Mouse (Mus musculus): ENCODE measurements around the gene Tmem132d. TPM values are rescaled to one million over a fixed set of nuclear protein-coding genes. Genes with fewer than 3 reads are reported as not detected.

The Tmem132d gene
- polyA plus RNA-seq, 1 experiment from 2014 or later: not detected

DNA sequence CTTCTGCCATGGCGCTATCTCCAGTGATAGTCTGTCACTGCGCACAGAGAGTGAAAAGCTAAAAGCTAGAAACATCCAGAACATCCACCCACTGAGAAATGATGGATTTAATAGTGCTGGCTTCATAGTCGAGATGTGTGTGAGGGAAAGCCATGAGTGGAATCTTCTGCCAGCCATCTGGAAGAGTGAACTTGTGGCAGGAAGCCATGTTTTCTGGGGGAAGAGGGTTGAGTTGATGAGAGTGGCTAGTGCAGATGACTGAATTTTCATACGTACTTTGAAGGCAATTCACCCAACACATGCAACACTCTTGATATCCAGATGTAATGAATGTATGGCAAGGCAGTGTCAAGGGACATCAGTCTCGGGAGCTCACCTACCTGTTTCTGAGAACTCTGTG is 342.3 kb downstream of the Tmem132d start:
- H3K36me3 ChIP-seq (ENCODE audit: control insufficient read depth, insufficient read depth, low read length): no peaks in the 10 kb centered on the region
- H3K4me3 ChIP-seq (ENCODE audit: low read depth, low read length): no peak overlapping the region
- ATAC-seq (replicated peaks; ENCODE audit: low FRiP score): no peak
- no peaks in the 10 kb centered on the region for H3K4me1 ChIP-seq (replicated peaks; ENCODE audit: control insufficient read depth, insufficient read depth, low read length)
- H3K4me2 ChIP-seq: no peak overlapping the region
- no peaks in the 10 kb centered on the region for H3K9me3 ChIP-seq (ENCODE audit: control insufficient read depth, low read length)
- DNase-seq (ENCODE audit: low spot score): no peak
- H3K27ac ChIP-seq (ENCODE audit: low read depth, low read length): no peak overlapping the region
- WGBS: 77% methylated on average over 5 of the region's 5 CpGs
- H3K9ac ChIP-seq (ENCODE audit: low read depth, low read length): no peak overlapping the region
- H3K27me3 ChIP-seq (replicated peaks; ENCODE audit: control insufficient read depth, insufficient read depth, low read length): no peaks in the 10 kb centered on the region

DNA sequence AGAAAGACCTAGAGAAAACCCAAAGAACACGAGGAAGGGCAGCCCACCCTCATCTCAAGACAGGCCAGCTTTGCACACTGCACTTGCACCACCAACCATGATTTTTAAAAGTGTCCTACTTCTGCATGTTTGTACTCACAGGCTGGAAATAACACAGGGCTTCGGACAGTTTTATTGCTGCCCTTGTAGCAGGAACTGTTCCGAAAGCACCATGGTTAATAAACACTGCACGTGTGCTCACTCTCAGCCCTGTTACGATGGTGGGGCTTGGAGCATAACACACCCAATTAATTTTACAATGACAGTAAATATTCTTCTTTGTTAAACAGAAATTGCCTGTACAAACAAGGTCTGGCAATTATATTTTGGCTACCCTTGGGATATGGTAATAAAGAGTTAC is 357.4 kb downstream of the Tmem132d start:
- no peaks in the 10 kb centered on the region for H3K9me3 ChIP-seq (ENCODE audit: control insufficient read depth, low read length)
- no peak for DNase-seq (ENCODE audit: low spot score)
- H3K27me3 ChIP-seq (replicated peaks; ENCODE audit: control insufficient read depth, insufficient read depth, low read length): no peaks in the 10 kb centered on the region
- H3K27ac ChIP-seq (ENCODE audit: low read depth, low read length): no peak overlapping the region
- no peaks in the 10 kb centered on the region for H3K4me1 ChIP-seq (replicated peaks; ENCODE audit: control insufficient read depth, insufficient read depth, low read length)
- no peak overlapping the region for H3K4me3 ChIP-seq (ENCODE audit: low read depth, low read length)
- WGBS: 74% methylated on average over 5 of the region's 5 CpGs
- H3K9ac ChIP-seq (ENCODE audit: low read depth, low read length): no peak overlapping the region
- ATAC-seq (replicated peaks; ENCODE audit: low FRiP score): no peak
- no peak overlapping the region for H3K4me2 ChIP-seq
- H3K36me3 ChIP-seq (ENCODE audit: control insufficient read depth, insufficient read depth, low read length): no peaks in the 10 kb centered on the region

DNA sequence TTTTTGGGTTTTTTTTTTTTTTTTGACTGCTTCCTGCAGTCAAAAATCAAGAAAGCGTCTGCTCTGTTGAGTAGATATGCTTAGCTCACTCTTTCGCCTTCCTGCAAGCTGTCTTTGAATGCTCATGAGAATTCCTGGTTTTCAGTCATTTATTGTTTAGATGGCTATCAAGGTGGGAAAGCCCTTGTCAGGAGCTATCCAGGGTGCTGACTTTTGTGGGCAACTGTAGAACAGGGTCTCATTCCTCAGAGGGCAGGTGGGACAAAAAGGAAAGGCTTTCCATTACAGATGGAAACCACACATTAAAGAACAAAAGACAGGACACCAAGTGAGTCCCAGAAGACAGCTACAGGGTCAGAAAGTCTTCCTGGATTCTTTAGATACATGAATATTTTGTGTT is 360.3 kb downstream of the Tmem132d start:
- DNase-seq (ENCODE audit: low spot score) (no peak), ATAC-seq (replicated peaks; ENCODE audit: low FRiP score) (no peak)
- H3K9me3 ChIP-seq (ENCODE audit: control insufficient read depth, low read length): no peaks in the 10 kb centered on the region
- WGBS: 64% methylated on average over 2 of the region's 2 CpGs
- H3K27me3 ChIP-seq (replicated peaks; ENCODE audit: control insufficient read depth, insufficient read depth, low read length): no peaks in the 10 kb centered on the region
- no peak overlapping the region for H3K4me3 ChIP-seq (ENCODE audit: low read depth, low read length)
- no peaks in the 10 kb centered on the region for H3K36me3 ChIP-seq (ENCODE audit: control insufficient read depth, insufficient read depth, low read length)
- no peak overlapping the region for H3K27ac ChIP-seq (ENCODE audit: low read depth, low read length)
- no peak overlapping the region for H3K9ac ChIP-seq (ENCODE audit: low read depth, low read length)
- H3K4me2 ChIP-seq: no peak overlapping the region
- no peaks in the 10 kb centered on the region for H3K4me1 ChIP-seq (replicated peaks; ENCODE audit: control insufficient read depth, insufficient read depth, low read length)

DNA sequence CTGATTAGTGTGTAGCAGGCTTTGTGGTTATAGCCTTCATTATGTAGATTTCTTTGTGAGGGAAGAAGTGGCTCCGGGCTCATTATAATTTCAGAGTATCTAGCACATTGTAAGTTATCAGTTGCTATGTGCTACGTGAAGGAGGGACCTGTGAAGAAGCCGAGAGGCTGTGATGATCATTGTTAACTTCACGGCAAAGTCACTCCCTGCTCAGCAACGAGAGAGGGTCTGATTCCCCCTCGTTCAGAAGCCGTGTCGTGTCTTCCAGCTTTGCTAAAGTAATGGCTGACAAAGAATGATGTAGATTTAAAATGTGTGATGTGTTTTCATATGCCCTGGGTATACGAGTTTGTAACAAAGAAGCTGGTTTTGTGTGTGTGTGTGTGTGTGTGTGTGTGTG is 391.1 kb downstream of the Tmem132d start:
- H3K4me2 ChIP-seq: no peak overlapping the region
- H3K27me3 ChIP-seq (replicated peaks; ENCODE audit: control insufficient read depth, insufficient read depth, low read length): no peaks in the 10 kb centered on the region
- H3K9ac ChIP-seq (ENCODE audit: low read depth, low read length): no peak overlapping the region
- WGBS: 82% methylated on average over 9 of the region's 9 CpGs
- no peaks in the 10 kb centered on the region for H3K36me3 ChIP-seq (ENCODE audit: control insufficient read depth, insufficient read depth, low read length)
- no peak overlapping the region for H3K4me3 ChIP-seq (ENCODE audit: low read depth, low read length)
- ATAC-seq (replicated peaks; ENCODE audit: low FRiP score) (no peak), DNase-seq (ENCODE audit: low spot score) (no peak)
- H3K4me1 ChIP-seq (replicated peaks; ENCODE audit: control insufficient read depth, insufficient read depth, low read length): no peaks in the 10 kb centered on the region
- no peak overlapping the region for H3K27ac ChIP-seq (ENCODE audit: low read depth, low read length)
- H3K9me3 ChIP-seq (ENCODE audit: control insufficient read depth, low read length): 0 out of 2 replicates have a peak, but pooled peaks cover 2% of the 10 kb centered on the region

DNA sequence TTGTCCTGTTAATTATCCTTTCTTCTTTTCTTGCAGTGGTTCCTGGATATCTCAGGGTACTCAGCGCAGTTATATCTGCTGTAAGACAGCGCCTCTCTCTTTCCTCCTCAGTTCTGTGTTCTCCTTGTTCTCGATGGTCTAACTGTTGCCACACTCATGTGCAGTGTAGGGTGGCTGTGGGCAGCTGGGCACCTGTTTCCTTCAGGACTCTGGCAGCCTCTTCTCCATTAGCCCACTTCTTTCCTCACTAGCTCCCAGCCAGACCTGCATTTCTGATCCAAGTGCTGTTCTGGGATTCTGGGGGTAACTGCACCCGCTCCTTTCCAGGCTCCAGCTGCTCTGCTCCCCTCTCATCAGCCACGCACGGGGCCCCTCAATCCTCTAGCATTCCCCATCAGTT is 392.8 kb downstream of the Tmem132d start:
- no peak for ATAC-seq (replicated peaks; ENCODE audit: low FRiP score)
- Histone ChIP-seq H3K4me1 (replicated peaks; ENCODE audit: control insufficient read depth, insufficient read depth, low read length) (no peaks in the 10 kb centered on the region), H3K9ac (ENCODE audit: low read depth, low read length) (no peak overlapping the region), H3K27ac (ENCODE audit: low read depth, low read length) (no peak overlapping the region), H3K9me3 (ENCODE audit: control insufficient read depth, low read length) (0 out of 2 replicates have a peak, but pooled peaks cover 2% of the 10 kb centered on the region), H3K4me2 (no peak overlapping the region), H3K4me3 (ENCODE audit: low read depth, low read length) (no peak overlapping the region), H3K36me3 (ENCODE audit: control insufficient read depth, insufficient read depth, low read length) (no peaks in the 10 kb centered on the region), H3K27me3 (replicated peaks; ENCODE audit: control insufficient read depth, insufficient read depth, low read length) (no peaks in the 10 kb centered on the region)
- DNase-seq (ENCODE audit: low spot score): no peak
- 86% methylated on average over 6 of the region's 6 CpGs for WGBS

DNA sequence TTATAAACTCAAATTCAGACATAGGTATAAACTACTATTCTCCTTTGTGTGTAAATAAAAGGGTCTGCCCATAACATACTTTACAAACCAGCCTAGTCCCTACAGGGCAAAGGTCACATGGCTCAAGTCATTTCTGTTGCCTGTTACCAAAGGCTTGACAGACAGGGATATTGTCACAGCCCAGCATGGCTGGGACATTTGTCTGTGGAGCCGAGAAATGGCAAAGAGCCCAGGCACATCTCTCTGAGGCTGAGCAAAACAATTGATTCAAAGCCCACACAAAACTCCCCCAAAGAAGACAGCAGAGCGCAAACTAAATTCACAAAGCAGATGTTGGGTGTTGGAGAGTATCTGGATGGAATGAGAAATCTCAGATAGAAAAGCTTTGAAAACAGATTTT is 405.8 kb downstream of the Tmem132d start:
- Histone ChIP-seq H3K27ac (ENCODE audit: low read depth, low read length) (no peak overlapping the region), H3K4me3 (ENCODE audit: low read depth, low read length) (no peak overlapping the region), H3K9me3 (ENCODE audit: control insufficient read depth, low read length) (no peaks in the 10 kb centered on the region), H3K4me2 (no peak overlapping the region), H3K9ac (ENCODE audit: low read depth, low read length) (no peak overlapping the region), H3K27me3 (replicated peaks; ENCODE audit: control insufficient read depth, insufficient read depth, low read length) (no peaks in the 10 kb centered on the region), H3K36me3 (ENCODE audit: control insufficient read depth, insufficient read depth, low read length) (no peaks in the 10 kb centered on the region), H3K4me1 (replicated peaks; ENCODE audit: control insufficient read depth, insufficient read depth, low read length) (no peaks in the 10 kb centered on the region)
- ATAC-seq (replicated peaks; ENCODE audit: low FRiP score) (no peak), DNase-seq (ENCODE audit: low spot score) (no peak)
- 75% methylated on average over 2 of the region's 2 CpGs for WGBS

DNA sequence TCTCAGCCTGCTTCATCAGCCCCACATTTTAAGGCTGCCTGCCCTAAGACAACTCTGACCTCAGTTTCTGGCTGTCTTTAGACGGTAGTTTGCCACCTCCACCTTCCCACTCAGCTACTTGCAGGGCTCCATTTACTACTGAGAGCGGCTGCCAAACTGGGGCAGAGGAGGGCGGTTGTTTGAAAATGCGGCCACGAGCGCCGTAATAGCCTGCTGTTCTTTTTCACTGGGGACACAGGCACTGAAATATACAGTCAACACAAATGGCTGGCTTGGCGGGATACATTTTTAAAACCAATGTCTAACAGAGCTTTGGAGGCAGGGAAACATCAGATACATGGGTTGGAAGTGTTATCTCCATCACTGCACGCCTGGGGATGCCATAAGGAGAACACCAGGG is 428.2 kb downstream of the Tmem132d start:
- Histone ChIP-seq H3K27ac (ENCODE audit: low read depth, low read length) (no peak overlapping the region), H3K36me3 (ENCODE audit: control insufficient read depth, insufficient read depth, low read length) (no peaks in the 10 kb centered on the region), H3K27me3 (replicated peaks; ENCODE audit: control insufficient read depth, insufficient read depth, low read length) (no peaks in the 10 kb centered on the region), H3K9ac (ENCODE audit: low read depth, low read length) (no peak overlapping the region), H3K4me2 (no peak overlapping the region), H3K4me1 (replicated peaks; ENCODE audit: control insufficient read depth, insufficient read depth, low read length) (no peaks in the 10 kb centered on the region), H3K9me3 (ENCODE audit: control insufficient read depth, low read length) (no peaks in the 10 kb centered on the region), H3K4me3 (ENCODE audit: low read depth, low read length) (no peak overlapping the region)
- no peak for ATAC-seq (replicated peaks; ENCODE audit: low FRiP score)
- no peak for DNase-seq (ENCODE audit: low spot score)
- WGBS: 68% methylated on average over 9 of the region's 9 CpGs

DNA sequence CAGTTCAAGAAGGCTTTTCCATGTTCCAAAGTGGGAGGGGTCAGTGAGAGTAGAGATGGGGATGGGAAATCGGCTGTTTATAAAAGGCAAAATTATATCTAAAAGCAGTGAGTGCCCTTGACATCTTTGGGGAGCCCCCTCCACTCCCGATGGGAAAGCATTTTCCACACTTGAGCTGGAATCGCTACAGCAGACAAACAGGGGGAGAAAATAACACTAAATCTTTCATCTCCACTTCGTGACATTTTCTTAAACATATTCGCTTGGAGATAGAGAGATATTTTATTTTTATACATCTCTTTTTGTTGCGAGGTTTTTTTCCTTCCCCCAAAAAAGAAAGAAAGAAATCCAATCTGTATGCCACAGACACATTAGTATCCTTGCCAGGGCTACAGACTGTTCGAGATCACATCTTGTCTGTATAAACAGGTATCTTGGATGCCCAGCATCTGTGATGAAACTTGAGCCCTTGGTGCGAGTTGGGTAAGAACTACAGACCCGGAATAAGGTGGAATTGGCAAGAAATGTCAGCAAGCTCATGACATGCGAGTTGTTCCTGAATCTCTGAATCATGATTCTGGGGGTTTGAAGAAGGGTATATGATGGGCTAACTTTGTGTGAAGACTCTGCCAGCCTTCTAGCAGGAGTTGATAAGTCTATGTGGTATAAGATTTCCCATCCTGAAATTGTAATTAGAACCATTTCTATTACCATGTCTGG is 436.2 kb downstream of the Tmem132d start:
- no peaks in the 10 kb centered on the region for H3K4me1 ChIP-seq (replicated peaks; ENCODE audit: control insufficient read depth, insufficient read depth, low read length)
- H3K4me2 ChIP-seq: no peak overlapping the region
- no peaks in the 10 kb centered on the region for H3K27me3 ChIP-seq (replicated peaks; ENCODE audit: control insufficient read depth, insufficient read depth, low read length)
- no peaks in the 10 kb centered on the region for H3K9me3 ChIP-seq (ENCODE audit: control insufficient read depth, low read length)
- no peak overlapping the region for H3K4me3 ChIP-seq (ENCODE audit: low read depth, low read length)
- H3K36me3 ChIP-seq (ENCODE audit: control insufficient read depth, insufficient read depth, low read length): no peaks in the 10 kb centered on the region
- no peak overlapping the region for H3K27ac ChIP-seq (ENCODE audit: low read depth, low read length)
- DNase-seq (ENCODE audit: low spot score) (no peak), ATAC-seq (replicated peaks; ENCODE audit: low FRiP score) (no peak)
- 74% methylated on average over 10 of the region's 10 CpGs for WGBS
- H3K9ac ChIP-seq (ENCODE audit: low read depth, low read length): no peak overlapping the region

DNA sequence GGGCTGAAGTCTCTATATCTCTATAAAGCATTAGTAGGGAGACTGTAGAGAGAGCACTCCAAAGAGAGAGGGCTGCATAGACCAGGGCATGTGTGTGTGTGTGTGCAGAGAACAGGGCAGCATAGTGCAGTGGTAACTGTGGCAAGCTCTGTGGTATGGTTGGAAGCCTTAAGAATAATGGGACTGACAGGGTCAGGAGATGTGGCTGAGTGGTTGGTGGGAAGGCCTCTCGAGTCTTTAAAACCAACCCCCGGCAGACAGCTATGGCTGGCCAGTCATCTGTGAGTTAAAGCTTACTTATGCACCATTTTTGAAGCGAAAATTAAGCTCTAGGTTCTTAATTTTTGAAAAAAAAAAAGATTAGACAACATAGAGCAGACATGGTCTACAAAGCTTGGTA is 439.4 kb downstream of the Tmem132d start:
- WGBS: 52% methylated on average over 3 of the region's 3 CpGs
- H3K4me2 ChIP-seq: no peak overlapping the region
- no peaks in the 10 kb centered on the region for H3K27me3 ChIP-seq (replicated peaks; ENCODE audit: control insufficient read depth, insufficient read depth, low read length)
- ATAC-seq (replicated peaks; ENCODE audit: low FRiP score): no peak
- H3K4me3 ChIP-seq (ENCODE audit: low read depth, low read length): no peak overlapping the region
- no peaks in the 10 kb centered on the region for H3K4me1 ChIP-seq (replicated peaks; ENCODE audit: control insufficient read depth, insufficient read depth, low read length)
- no peak overlapping the region for H3K27ac ChIP-seq (ENCODE audit: low read depth, low read length)
- no peaks in the 10 kb centered on the region for H3K36me3 ChIP-seq (ENCODE audit: control insufficient read depth, insufficient read depth, low read length)
- H3K9ac ChIP-seq (ENCODE audit: low read depth, low read length): no peak overlapping the region
- DNase-seq (ENCODE audit: low spot score): no peak
- H3K9me3 ChIP-seq (ENCODE audit: control insufficient read depth, low read length): no peaks in the 10 kb centered on the region
